Mouse (Mus musculus): ENCODE data around the gene Gtf2i. TPM values are rescaled to one million over a fixed set of nuclear protein-coding genes. Genes with fewer than 3 reads are reported as not detected.

Gene Gtf2i
- total RNA-seq, 2 experiments from 2014 or later = 198 to 199 TPM

DNA sequence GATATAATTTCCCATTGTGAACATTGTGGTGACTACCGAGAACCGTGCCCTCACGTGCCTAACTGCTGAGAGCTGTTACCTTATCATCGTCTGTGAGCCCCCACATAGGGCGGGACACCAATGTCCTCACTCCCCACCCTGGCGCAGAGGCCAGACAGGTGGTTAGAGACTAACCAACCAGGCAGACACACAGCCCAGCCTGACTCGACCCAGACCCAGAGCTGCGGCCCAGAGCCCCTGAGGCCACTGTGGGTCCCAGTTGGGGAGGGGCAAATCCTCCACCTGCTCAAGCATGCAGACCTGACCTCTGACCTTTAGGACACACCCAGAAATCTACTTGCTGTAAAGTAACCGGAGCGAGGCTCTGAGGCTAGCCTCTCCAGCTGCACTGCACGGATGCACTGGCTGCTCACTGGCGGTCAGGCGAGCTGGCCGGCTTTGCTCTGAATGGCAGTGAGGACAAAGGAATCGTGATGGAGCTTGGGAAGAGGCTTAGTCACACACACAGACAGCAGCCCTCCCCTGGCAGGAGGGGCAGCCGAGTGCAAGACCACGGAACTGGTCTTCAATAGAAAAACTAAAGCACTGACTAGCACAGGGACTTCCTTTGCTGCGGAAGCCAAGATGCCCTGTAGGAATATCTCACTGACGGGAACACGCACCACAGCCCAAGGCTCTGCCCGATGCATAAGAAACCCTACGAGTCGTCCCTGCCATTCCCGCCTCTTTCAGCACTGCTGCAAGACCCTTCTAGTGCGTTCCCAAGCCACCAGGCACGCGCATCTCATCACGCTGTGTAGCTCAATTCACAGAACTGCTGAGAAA, 76.4 kb downstream of the Gtf2i start:
- no peak for DNase-seq

DNA sequence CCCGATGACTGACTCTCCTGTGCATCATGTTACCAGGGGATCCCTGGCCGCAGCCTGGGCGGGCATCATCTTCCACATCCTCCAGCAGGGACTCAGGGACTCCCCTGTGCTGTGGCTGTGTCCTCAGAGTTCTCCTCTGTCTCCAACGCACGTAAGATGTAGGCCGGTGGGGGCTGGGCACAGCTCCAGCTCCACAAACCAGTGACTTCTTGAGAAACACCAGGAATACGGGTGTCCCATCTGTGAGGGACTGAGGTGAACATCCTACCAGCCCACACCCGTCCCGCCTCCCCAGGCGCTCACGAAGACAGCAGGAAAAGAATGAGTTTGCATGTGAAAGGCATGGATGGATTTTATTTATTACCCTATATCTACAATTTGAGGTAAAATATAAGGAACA, 77.1 kb downstream of the Gtf2i start:
- DNase-seq = no peak

GRCm38 (mm10) chr5:134236796-134237195, 77.8 kb downstream of the Gtf2i start:
- DNase-seq = no peak

GRCm38 (mm10) chr5:134236241-134236640, 78.3 kb downstream of the Gtf2i start:
- no peak for DNase-seq

DNA sequence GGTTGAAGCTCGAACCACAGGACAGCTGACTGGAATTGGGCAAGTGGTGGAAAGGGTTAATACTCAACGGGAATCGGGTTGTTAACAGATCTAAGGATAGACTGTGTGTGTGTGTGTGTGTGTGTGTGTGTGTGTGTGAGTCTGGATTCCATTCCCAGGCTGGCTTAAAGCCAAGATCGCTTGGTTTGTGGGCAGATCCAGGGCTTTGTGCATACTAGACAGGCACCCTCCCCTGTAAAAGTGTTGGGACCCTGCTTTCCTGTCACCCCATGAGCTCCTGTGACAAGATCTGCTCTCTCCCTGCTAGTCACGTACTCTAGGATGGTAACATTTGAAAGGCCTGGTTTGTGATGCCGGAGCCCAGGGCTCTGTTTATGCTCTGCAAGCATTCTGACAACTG, 79.4 kb downstream of the Gtf2i start:
- peak; percentile 61 for DNase-seq

- no peak for DNase-seq
These were observed 80.4 kb downstream of the Gtf2i start for GRCm38 (mm10) chr5:134234205-134234604.

- no peak for DNase-seq
These were observed 81.3 kb downstream of the Gtf2i start for GRCm38 (mm10) chr5:134233244-134233651.

GRCm38 (mm10) chr5:134232568-134232967, 82.0 kb downstream of the Gtf2i start:
- peak; percentile 30 for DNase-seq

- no peak for DNase-seq
These were observed 82.4 kb downstream of the Gtf2i start for GRCm38 (mm10) chr5:134232111-134232510.

DNA sequence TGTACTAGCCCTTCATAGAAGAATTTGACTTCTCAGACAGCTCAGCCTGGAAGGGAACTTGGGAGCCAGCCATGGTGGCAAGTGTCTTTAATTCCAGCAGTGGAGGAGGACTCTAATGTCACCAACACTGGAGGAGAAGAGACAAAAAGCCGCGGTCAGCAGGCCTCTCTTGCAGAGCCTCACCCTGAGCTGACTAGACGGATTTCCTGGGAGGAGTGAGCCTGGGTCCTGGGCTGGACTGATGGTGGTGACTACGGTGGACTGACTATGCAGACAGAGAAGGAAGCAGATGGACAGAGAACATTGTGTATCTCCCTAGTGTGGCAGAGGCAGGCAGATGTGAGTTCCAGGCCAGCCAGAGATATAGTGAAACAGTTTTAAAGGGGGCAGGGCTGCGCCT, 83.2 kb downstream of the Gtf2i start:
- DNase-seq = peak; percentile 27

DNA sequence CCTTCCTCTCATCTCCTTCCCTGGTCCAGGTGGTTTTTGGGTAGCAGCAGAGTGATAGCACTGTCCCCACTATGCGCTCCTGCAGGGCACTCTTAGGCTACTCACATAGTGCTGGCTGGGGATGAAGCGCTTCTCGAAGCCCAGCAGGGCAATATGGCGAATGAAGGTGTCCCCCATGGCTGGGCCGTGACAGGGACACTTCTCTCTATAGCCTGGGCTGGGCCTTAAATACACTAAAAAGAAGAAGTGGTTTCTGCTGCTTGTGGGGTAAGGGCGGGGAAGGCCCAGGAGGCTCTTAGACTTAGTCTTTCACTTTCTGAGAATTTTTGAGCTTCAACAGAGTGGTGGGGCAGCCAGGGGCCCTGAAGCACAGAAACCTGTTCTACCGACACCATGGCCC, 85.2 kb downstream of the Gtf2i start, which contains the start of gene Ncf1:
Ncf1 (minus strand) TSS at position 235 of the 400 bp plus-strand sequence.
- DNase-seq = no peak

GRCm38 (mm10) chr5:134228249-134228638, 86.3 kb downstream of the Gtf2i start:
- no peak for DNase-seq

- DNase-seq = peak; percentile 43
These were observed 86.8 kb downstream of the Gtf2i start for GRCm38 (mm10) chr5:134227574-134228248.

GRCm38 (mm10) chr5:134226946-134227345, 87.6 kb downstream of the Gtf2i start:
- DNase-seq = no peak

- DNase-seq = no peak
These were observed 89.3 kb downstream of the Gtf2i start for GRCm38 (mm10) chr5:134225110-134225901.

DNA sequence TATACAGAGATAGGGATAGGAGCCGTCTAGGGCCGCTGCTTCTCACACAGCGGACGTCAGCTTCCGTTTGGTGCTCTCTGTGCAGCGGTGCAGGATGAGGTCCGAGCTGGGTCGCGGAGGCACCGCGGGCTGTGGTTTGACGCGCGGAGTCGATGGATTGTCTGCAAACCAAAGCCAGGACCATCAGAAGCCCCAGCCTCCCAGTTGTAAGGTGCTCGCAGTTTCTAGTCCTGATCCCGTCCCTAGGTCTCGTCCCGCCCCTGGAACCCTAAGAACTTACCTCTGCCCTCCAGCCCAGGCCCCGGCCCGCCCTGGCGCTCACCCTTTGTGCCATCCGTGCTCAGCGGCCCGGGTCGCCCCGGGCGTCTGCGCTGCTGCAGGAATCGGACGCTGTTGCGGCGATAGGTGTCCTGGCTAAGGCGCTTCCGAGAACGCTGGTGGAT, 92.8 kb downstream of the Gtf2i start:
- no peak for DNase-seq

GRCm38 (mm10) chr5:134221278-134221677, 93.3 kb downstream of the Gtf2i start:
- no peak for DNase-seq

DNA sequence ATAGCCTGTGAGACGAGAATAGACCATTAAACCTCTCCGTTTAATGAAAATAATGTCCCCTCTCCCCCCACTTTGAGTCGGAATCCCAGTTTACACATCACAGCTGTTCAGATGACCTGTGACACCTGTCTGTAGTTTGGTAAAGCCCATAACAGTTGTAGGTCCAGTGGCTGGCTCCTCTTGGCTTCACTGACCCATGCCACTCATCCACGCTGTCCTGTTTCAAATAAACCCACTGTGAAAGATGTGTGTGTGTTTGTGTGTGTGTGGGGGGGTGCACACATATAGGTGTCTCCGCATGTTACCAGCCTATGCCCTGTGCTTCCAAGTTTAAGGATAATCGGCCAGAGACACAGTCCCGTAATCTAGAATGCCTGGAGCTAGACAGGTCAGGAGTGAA, 96.7 kb downstream of the Gtf2i start:
- no peak for DNase-seq

DNA sequence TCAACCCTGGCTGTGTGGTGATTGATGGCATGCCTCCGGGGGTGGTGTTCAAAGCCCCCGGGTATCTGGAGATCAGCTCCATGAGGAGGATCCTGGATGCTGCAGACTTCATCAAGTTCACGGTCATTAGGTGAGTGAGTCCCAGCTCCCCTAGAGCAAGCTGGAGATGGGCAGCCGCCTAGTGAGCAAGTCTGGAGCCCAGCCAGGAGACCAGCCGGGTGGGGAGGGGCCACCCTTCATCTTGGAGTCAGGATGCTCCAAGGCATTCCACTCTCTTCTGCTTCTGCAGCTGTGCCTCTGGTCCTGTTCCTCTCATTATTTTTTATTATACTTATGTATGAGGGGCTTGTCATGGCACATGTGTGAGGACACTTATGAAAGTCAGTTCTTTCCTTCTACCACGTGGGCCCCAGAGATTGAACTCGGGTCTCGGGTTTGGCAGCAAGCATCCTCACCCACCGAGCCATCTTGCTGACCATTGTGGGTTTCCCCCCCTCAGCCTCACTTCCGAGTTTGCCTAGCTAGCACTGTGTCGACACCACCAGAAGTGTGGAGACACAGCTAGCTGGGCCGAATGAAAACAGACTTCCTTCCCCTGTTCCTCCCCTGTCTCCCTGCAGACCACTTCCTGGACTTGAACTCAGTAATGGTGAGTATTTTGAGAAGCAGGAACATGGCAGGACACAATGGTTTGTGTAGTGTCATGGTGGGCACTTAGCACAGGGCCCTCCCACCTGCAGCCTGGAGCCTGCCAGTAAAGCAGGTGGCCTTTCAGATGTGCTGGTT, 100.3 kb downstream of the Gtf2i start:
- peak; percentile 31 for DNase-seq

DNA sequence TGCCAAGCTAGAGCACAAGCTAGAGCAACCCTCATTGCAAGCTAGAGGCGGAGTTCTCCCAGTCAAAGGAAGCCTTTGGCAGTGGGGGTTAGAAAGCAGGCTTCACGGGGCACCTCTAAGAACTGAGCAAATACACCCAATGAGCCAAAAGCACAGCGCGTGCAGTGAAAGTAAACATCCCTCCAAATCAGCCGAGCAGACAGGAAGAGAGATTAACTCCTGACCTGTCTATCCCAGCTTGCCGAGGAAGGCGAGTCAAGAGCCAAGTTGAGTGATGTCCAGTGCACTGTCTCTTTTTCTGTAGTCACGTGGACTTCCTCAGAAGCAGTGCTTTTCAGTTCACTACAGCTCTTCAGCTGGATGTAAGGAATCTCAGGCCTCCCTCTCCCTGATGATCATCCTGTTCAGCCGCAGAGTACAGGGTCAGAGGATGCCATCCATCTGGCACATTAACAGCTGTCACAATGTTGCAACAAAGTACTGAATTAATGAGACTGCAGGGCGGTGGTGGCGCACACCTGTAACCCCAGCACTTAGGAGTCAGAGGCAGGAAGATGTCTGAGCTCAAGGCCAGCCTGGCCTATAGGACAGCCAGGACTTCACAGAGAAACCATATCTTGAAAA, 104.5 kb downstream of the Gtf2i start:
- no peak for DNase-seq

DNA sequence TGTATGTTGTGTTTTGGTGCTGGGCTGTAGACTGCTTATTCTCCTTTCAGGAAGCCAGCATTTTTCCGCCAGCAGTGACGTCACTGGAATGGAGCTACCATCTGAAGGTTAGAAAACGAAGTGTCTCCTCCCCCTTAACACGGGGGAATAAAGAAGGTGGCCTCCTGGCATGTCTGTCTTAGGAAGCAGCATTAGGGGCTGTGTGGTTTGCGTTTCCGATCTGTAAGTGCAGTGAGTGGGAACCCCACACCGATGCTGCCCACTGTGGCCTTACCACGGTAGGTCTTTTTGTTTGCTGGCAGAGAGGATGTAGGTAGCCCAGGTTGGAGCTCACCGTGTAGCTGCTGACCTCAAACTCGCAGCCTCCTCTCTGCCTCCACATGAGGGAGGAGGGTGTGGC, 107.8 kb downstream of the Gtf2i start:
- DNase-seq = no peak

DNA sequence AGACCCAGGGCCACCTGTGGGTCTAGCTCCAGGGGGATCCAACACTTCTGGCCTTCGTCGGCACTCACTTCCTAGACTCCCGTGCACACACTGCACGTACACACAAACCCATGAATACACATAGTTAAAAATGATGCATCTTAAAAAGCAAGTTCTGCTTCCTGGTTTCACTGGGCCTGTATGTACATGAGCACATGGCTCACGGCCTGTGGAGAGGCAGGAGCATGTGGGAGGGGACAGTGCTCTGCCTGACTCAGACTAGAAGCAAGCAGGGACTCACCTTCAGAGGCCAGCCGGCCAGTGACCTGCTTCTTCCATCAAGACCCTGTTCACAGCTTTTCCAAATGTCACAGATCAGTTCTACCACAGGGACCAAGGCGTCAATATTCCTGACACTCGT, 120.9 kb downstream of the Gtf2i start:
- DNase-seq = no peak
